Mouse (Mus musculus) activated CD4-positive, CD25-positive, alpha-beta regulatory T cell (primary cell): Measurements from ENCODE around the gene Siglecg. TPM values are rescaled to one million over a fixed set of nuclear protein-coding genes. Genes with fewer than 3 reads are reported as not detected.

Experiments
- polyA plus RNA-seq, 2 experiments: library from polyadenylated mRNA; unstranded; fragments of 100-300 nt; shearing (Covaris generic); gene quantifications; one replicate each; pipeline ENCODE4 v1.2.1; 2017

Gene Siglecg
- polyA plus RNA-seq = 1 to 10 TPM in 1 of 2 experiments, under 1 TPM in 1; 0.66 to 1.6 TPM

GRCm38 (mm10) chr7:43408131-43408553, at the start of gene Siglecg:
Gene Siglecg, plus strand, starts transcription at chr7:43408204.

DNA sequence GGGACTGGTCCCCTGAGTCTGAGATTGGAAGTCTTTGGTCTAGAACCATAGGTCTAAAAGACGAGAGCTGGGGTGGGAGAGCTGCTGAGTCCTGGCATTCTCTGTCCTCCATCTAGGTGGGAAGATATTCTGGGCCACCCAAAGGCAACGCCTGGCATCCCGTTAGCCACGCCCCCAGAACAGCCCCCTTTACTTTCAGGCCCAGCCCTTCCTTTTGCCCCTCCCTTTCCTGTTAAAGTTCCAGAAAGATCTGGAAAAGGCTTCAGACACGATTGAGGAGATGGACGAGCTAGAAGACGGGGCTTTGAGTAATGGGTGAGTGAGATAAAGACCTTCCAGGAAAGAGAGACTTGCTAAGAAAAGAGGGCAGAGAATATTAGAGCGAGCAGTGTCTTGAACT, 19.4 kb downstream of the Siglecg start, which contains the start of gene Lim2:
Gene Lim2 (plus strand): TSS at position 265 of the 400 bp plus-strand sequence.

DNA sequence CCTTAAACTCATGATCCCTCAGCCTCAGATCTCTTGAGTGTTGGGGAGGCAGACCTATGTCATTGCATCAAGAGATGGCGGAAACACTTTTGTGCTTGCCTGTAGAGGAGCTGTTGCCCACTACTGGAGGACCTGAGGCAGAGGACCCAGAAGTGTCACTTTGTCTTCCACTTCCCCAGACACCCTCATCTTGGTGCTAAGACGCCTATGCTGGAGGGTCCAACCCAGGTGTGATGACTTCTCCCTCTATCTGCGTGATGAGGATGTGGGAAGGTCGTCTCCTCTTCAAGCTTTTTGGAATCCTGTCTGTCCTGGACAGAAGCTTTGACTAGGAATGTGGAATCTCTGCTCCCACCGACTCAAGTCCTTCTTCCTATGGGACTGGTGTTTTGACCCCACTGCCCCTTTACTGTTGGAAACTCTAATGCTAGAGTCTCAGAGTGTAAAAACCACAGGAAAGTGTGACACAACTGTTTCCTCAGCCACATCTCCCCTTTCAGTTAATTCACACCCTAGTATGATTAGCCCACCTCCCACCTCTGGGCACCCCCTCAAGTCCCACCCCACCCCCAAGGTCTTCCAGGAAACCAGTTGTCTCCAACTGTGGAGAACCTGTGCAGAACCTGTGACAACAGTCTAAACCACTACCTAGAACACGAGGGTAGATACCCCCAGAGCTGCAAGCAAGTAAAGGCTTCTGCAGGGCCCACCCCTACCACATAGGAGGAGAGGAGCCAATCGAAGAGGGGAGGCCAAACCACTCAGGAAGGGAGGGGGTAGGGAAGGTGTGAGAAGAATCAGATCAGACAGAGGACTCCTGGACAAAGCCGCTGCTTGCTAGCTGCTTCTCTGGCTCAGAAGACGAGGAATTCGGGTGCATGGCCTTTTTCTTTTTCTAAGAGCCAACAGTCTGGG, 28.6 kb downstream of the Siglecg start, which contains the start of gene Nkg7:
Gene Nkg7 (plus strand): TSS at position 733 of the 915 bp plus-strand sequence.

DNA sequence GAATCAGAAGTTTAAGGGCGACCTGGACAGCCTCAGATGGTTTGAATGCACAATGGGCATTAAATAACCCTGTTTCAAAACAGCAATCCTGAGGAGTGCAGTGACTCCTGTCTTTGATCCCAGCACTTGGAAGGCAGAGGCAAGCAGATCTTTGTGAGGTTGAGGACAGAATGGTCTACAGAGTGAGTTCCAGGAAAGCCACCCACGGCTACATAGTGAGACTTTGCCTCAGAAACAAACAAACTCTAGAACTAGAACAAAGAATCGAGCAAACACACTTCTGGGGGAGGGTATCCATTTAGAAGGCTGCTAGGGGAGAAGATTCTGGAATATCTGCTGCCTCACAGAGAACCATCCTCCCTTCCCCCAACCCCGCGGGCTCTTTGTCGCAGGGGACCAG, 32.5 kb downstream of the Siglecg start, which contains the start of gene Cldnd2:
Gene Cldnd2 (plus strand): TSS at position 301 of the 400 bp plus-strand sequence.

DNA sequence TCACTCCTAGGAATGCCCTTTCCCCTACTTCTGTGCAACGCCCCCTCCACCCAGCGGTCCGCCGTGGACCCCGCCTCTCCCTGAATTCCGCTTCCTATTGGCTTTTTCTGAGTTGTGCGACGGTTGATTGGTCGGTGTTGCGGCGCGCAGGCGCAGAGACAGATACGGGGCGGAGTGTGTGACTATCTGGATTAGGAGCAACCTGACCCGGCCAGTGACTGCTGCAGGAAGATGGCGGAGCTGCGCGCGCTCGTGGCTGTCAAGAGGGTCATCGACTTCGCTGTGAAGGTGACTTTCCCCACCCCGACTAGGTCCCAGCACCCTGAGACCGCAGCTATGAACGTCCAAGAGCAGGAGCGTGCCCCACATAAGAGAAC, 35.9 kb downstream of the Siglecg start, which contains the start of the genes Etfb and Gm45233:
Gene Etfb (plus strand): TSS at position 167 of the 377 bp plus-strand sequence.
Gene Gm45233 (plus strand): TSS at position 212 of the 377 bp plus-strand sequence.

GRCm38 (mm10) chr7:43462851-43463250, 54.8 kb downstream of the Siglecg start, which contains the start of gene Vsig10l:
Gene Vsig10l, plus strand, starts transcription at chr7:43463151.

Other genes starting within 250 kb of the Siglecg start
- 10 to 100 TPM; 15.0 to 21.1 TPM for gene Zfp715, start 94.9 kb upstream of the Siglecg start, polyA plus RNA-seq
- gene Siglecf, start 56.9 kb upstream of the Siglecg start, polyA plus RNA-seq = under 1 TPM; 0.24 to 1.00 TPM
- not detected for gene Lim2, start 19.5 kb downstream of the Siglecg start, polyA plus RNA-seq
- gene Nkg7, start 28.9 kb downstream of the Siglecg start, polyA plus RNA-seq = 100 to 1,000 TPM; 231 to 393 TPM
- under 1 TPM in 1 of 2 experiments, not detected in 1; 0.45 TPM for gene Cldnd2, start 32.6 kb downstream of the Siglecg start, polyA plus RNA-seq
- 100 to 1,000 TPM; 142 to 168 TPM for gene Etfb, start 35.9 kb downstream of the Siglecg start, polyA plus RNA-seq
- gene Gm45233, start 35.9 kb downstream of the Siglecg start, polyA plus RNA-seq = not detected
- 1 to 10 TPM; 4.1 to 5.4 TPM for gene Vsig10l, start 54.9 kb downstream of the Siglecg start, polyA plus RNA-seq
- gene Iglon5, start 81.9 kb downstream of the Siglecg start, polyA plus RNA-seq = not detected
- gene 4931406B18Rik, start 97.7 kb downstream of the Siglecg start, polyA plus RNA-seq = under 1 TPM; 0.04 to 0.07 TPM
- gene Cd33, start 136.2 kb downstream of the Siglecg start, polyA plus RNA-seq = not detected
- 1 to 10 TPM; 3.5 to 4.6 TPM for gene Zfp658, start 154.1 kb downstream of the Siglecg start, polyA plus RNA-seq
- 10 to 100 TPM in 1 of 2 experiments, 1 to 10 TPM in 1; 8.5 to 10.1 TPM for gene Zfp719, start 171.4 kb downstream of the Siglecg start, polyA plus RNA-seq
- under 1 TPM in 1 of 2 experiments, not detected in 1; 0.07 TPM for gene Zfp819, start 199.0 kb downstream of the Siglecg start, polyA plus RNA-seq
- not detected for gene Ceacam18, start 226.5 kb downstream of the Siglecg start, polyA plus RNA-seq